Mouse (Mus musculus): Measurements from ENCODE around the gene Nqo2. TPM values are rescaled to one million over a fixed set of nuclear protein-coding genes. Genes with fewer than 3 reads are reported as not detected.

Gene Nqo2
- polyA plus RNA-seq, 1 experiment: 25.1 TPM

DNA sequence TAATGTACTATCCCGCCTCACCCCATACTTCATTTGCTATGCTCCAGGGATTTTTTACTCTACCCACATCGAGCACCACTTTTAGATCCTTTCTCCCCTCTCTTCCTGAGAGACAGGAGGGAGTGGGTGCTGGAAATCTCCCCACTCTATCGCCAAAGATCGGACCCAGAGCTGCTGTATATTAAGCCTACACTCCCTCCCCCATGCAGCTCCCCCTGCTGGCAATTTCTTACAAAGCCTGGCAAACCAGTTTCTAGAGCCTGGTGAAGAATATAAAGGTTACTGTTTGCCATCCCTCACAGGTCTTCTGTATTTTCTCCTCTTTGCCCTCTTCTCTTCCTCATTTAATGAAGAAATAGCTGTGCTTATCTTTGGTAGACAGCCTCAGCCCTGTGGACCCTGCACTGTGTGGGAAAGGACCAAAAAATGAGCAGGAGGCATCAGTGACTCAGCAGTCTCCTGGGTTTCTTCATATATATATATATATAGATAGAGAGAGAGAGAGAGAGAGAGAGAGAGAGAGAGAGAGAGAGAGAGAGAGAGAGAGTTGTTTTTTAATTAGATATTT lies 22.2 kb upstream of the Nqo2 start:
- Histone ChIP-seq H3K4me3 (no peak overlapping the region), H3K4me2 (ENCODE audit: low read depth) (no peak overlapping the region), H3ac (ENCODE audit: control insufficient read depth, insufficient read length) (no peak overlapping the region), H3K27me3 (ENCODE audit: control insufficient read depth, insufficient read depth, insufficient read length) (no peaks in the 10 kb centered on the region), H3K79me2 (ENCODE audit: control insufficient read depth, insufficient read depth) (no peaks in the 10 kb centered on the region), H3K36me3 (ENCODE audit: control insufficient read depth, insufficient read depth) (no peaks in the 10 kb centered on the region)
- TF ChIP-seq POLR2AphosphoS2 (IDR thresholded peaks at IDR 0.05; ENCODE audit: insufficient read length, low read depth) (no peak), TCF3 (IDR thresholded peaks at IDR 0.05; ENCODE audit: insufficient read length, low read depth) (no peak), MYOG (IDR thresholded peaks at IDR 0.05; ENCODE audit: control insufficient read depth in 1 of 3, insufficient read depth in 1 of 3, insufficient read length in 2 of 3, low read depth in 2 of 3) (no peak), REST (IDR thresholded peaks at IDR 0.05; ENCODE audit: insufficient read depth, insufficient read length) (no peak), E2F4 (IDR thresholded peaks at IDR 0.05; ENCODE audit: insufficient read depth) (no peak), POLR2A (IDR thresholded peaks at IDR 0.05; ENCODE audit: insufficient read length, low read depth) (no peak), MYOD1 (IDR thresholded peaks at IDR 0.05; ENCODE audit: control insufficient read depth in 1 of 3, insufficient read length in 2 of 3, low read depth in 2 of 3) (no peak), TCF12 (IDR thresholded peaks at IDR 0.05; ENCODE audit: insufficient read depth, poor library complexity, severe bottlenecking) (no peak), USF1 (IDR thresholded peaks at IDR 0.05; ENCODE audit: low read depth) (no peak), MAX (IDR thresholded peaks at IDR 0.05; ENCODE audit: low read depth) (no peak), CEBPB (IDR thresholded peaks at IDR 0.05; ENCODE audit: insufficient read depth, poor library complexity, severe bottlenecking) (no peak)

DNA sequence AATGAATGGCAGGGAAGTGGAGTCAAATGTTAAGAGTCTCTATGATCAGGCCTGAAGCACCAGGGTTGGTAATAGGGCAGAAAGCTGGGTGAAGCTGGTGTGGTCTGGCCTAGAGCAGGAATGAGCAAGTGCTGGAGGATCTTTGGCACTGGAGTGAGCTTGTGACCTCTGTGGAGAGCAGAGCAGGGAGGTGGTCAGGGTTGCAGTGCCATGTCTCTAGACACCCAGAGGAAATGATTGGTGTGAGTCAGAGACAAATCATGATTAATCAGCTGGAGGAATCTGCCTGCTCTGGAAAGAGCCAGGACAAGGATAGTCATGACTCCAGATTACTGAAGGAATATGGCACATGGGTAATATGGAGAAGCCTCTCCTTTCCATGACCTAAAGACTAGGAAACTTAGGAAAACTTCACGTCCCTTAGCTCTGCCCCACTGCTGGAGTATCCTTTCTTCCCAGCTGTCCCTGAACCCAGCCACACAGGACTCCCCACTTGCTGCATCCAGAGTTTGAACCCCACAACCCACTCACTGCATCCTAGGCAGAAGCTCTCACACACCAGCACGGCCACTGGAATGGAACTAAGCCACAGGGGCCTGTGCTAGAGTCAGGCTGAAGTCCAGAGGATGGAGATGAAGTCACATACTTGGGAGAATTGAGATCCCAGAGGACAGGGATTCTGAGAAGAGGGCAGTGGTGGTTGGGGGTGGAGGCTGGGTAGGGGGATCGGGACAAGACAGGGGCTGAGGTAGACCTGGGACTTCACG lies 13.0 kb upstream of the Nqo2 start:
- H3K36me3 ChIP-seq (ENCODE audit: control insufficient read depth, insufficient read depth): no peaks in the 10 kb centered on the region
- TF ChIP-seq MYOG (IDR thresholded peaks at IDR 0.05; ENCODE audit: control insufficient read depth in 1 of 3, insufficient read depth in 1 of 3, insufficient read length in 2 of 3, low read depth in 2 of 3) (peak in 1 of 3 experiments; percentile 27), MYOD1 (IDR thresholded peaks at IDR 0.05; ENCODE audit: control insufficient read depth in 1 of 3, insufficient read length in 2 of 3, low read depth in 2 of 3) (peak in 1 of 3 experiments; percentile 4), MAX (IDR thresholded peaks at IDR 0.05; ENCODE audit: low read depth) (peak; percentile 8), CEBPB (IDR thresholded peaks at IDR 0.05; ENCODE audit: insufficient read depth, poor library complexity, severe bottlenecking) (peak; percentile 80), REST (IDR thresholded peaks at IDR 0.05; ENCODE audit: insufficient read depth, insufficient read length) (no peak)
- no peaks in the 10 kb centered on the region for H3K79me2 ChIP-seq (ENCODE audit: control insufficient read depth, insufficient read depth)

DNA sequence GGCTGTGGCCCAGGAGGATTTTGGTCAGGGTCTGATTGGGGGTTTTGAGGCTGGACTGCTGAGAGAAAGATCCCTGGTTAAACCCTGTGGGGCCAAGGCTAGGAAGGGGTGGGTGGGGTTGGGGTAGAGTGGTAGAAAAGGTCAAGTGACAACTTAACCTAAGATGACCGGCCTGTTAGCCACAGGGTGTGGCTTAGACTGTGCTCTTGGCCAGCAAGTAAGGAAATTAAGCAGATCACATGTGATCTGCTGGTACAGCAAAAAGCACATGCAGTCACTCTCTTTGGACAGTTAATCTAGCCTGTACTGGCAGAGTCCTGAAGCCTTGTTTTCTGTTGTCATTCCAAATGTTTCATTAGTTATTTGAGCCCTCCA lies 12.4 kb upstream of the Nqo2 start:
- no peak overlapping the region for H3ac ChIP-seq (ENCODE audit: control insufficient read depth, insufficient read length)

More for the DNA sequence above, 13.0 kb upstream of the Nqo2 start:
- Histone ChIP-seq H3K27me3 (ENCODE audit: control insufficient read depth, insufficient read depth, insufficient read length) (no peaks in the 10 kb centered on the region), H3K4me3 (no peak overlapping the region), H3K4me2 (ENCODE audit: low read depth) (peak overlapping the region; percentile 58), H3ac (ENCODE audit: control insufficient read depth, insufficient read length) (no peak overlapping the region)

DNA sequence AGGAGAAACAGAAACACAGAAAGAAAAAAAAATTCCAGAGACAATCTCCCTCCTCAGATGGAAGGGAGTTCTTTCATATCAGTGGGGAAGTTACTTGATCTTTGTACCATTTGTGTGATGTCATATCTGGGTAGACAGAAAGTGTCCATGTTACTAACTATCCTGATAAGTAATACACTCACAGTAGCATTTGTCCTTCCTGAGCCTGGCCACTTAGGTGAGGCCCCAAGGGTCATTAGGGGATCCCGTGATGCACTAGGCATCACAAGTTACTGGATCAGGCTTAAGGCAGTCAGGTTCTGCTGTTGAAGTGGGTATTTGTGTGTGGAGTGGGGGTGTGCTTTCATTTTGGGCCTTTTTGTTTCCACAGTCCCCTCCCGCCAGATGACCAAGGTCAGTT lies 11.5 kb upstream of the Nqo2 start:
- Histone ChIP-seq H3K4me2 (ENCODE audit: low read depth) (no peak overlapping the region), H3K4me3 (no peak overlapping the region), H3K79me2 (ENCODE audit: control insufficient read depth, insufficient read depth) (no peaks in the 10 kb centered on the region), H3K27me3 (ENCODE audit: control insufficient read depth, insufficient read depth, insufficient read length) (no peaks in the 10 kb centered on the region), H3K36me3 (ENCODE audit: control insufficient read depth, insufficient read depth) (no peaks in the 10 kb centered on the region), H3ac (ENCODE audit: control insufficient read depth, insufficient read length) (no peak overlapping the region)
- no peak for TF ChIP-seq E2F4 (IDR thresholded peaks at IDR 0.05; ENCODE audit: insufficient read depth)
- no peak for TF ChIP-seq CEBPB (IDR thresholded peaks at IDR 0.05; ENCODE audit: insufficient read depth, poor library complexity, severe bottlenecking)
- no peak for TF ChIP-seq TCF3 (IDR thresholded peaks at IDR 0.05; ENCODE audit: insufficient read length, low read depth)
- TF ChIP-seq POLR2AphosphoS2 (IDR thresholded peaks at IDR 0.05; ENCODE audit: insufficient read length, low read depth): no peak
- TF ChIP-seq TCF12 (IDR thresholded peaks at IDR 0.05; ENCODE audit: insufficient read depth, poor library complexity, severe bottlenecking): no peak
- TF ChIP-seq REST (IDR thresholded peaks at IDR 0.05; ENCODE audit: insufficient read depth, insufficient read length): no peak
- TF ChIP-seq MAX (IDR thresholded peaks at IDR 0.05; ENCODE audit: low read depth): no peak
- TF ChIP-seq MYOD1 (IDR thresholded peaks at IDR 0.05; ENCODE audit: control insufficient read depth in 1 of 3, insufficient read length in 2 of 3, low read depth in 2 of 3): no peak
- TF ChIP-seq POLR2A (IDR thresholded peaks at IDR 0.05; ENCODE audit: insufficient read length, low read depth): no peak
- no peak for TF ChIP-seq USF1 (IDR thresholded peaks at IDR 0.05; ENCODE audit: low read depth)

More for the DNA sequence above, 12.4 kb upstream of the Nqo2 start:
- no peak overlapping the region for H3K4me3 ChIP-seq
- H3K36me3 ChIP-seq (ENCODE audit: control insufficient read depth, insufficient read depth): no peaks in the 10 kb centered on the region
- TF ChIP-seq TCF3 (IDR thresholded peaks at IDR 0.05; ENCODE audit: insufficient read length, low read depth) (no peak), USF1 (IDR thresholded peaks at IDR 0.05; ENCODE audit: low read depth) (peak; percentile 27)
- H3K4me2 ChIP-seq (ENCODE audit: low read depth): peak overlapping the region; percentile 58
- no peaks in the 10 kb centered on the region for H3K27me3 ChIP-seq (ENCODE audit: control insufficient read depth, insufficient read depth, insufficient read length)
- H3K79me2 ChIP-seq (ENCODE audit: control insufficient read depth, insufficient read depth): no peaks in the 10 kb centered on the region

DNA sequence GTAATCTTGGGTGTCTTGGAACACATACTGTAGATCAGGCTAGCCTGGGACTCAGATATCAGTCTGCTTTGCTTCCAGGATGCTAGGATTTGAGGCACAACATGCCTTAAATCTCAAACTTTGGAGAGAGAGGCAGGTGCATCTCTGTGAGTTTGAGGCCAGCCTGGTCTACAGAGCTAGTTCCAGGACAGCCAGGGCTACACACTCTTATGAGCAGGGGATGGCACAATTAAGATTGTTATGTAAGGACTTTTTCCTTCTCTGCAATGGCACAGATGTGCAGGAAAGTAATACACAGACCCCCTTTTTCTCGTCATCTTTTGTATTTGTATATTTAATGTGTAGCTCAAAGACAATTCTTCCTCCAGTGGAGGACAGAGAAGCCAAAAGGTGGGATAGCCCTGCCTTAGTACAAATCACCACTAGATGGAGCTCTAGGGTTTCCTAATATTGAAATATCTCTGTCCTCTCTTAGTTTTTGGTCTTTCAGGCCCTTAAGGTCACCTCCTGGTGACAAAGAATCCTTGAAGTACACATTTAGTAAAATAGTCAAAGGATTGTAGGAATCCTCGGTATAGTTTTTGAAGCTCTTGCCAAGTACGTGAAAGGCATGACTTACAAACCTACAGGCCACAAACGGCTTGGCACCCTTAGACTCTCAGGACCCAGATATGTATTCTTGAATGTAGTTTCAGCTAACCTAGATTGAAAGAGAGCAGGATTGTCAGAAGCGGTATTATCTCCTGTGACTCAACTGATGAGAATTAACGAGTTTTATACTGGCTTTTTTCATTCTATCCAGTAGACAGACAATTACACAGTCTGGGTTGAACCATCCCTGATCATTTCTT lies 7.7 kb upstream of the Nqo2 start:
- Histone ChIP-seq H3K36me3 (ENCODE audit: control insufficient read depth, insufficient read depth) (no peaks in the 10 kb centered on the region), H3K27me3 (ENCODE audit: control insufficient read depth, insufficient read depth, insufficient read length) (no peaks in the 10 kb centered on the region), H3K4me2 (ENCODE audit: low read depth) (no peak overlapping the region), H3ac (ENCODE audit: control insufficient read depth, insufficient read length) (no peak overlapping the region), H3K79me2 (ENCODE audit: control insufficient read depth, insufficient read depth) (no peaks in the 10 kb centered on the region), H3K4me3 (no peak overlapping the region)
- no peak for TF ChIP-seq CEBPB (IDR thresholded peaks at IDR 0.05; ENCODE audit: insufficient read depth, poor library complexity, severe bottlenecking)
- TF ChIP-seq REST (IDR thresholded peaks at IDR 0.05; ENCODE audit: insufficient read depth, insufficient read length): no peak

Measured in myocyte (in vitro differentiated cells).